Mouse (Mus musculus): ENCODE measurements around the gene Xaf1.
"Not testable (repeated sequence)": the region's sequence is repeated elsewhere in the genome, so short reads cannot be mapped to it uniquely, and the experiment has no call there.

Xaf1 gene

DNA sequence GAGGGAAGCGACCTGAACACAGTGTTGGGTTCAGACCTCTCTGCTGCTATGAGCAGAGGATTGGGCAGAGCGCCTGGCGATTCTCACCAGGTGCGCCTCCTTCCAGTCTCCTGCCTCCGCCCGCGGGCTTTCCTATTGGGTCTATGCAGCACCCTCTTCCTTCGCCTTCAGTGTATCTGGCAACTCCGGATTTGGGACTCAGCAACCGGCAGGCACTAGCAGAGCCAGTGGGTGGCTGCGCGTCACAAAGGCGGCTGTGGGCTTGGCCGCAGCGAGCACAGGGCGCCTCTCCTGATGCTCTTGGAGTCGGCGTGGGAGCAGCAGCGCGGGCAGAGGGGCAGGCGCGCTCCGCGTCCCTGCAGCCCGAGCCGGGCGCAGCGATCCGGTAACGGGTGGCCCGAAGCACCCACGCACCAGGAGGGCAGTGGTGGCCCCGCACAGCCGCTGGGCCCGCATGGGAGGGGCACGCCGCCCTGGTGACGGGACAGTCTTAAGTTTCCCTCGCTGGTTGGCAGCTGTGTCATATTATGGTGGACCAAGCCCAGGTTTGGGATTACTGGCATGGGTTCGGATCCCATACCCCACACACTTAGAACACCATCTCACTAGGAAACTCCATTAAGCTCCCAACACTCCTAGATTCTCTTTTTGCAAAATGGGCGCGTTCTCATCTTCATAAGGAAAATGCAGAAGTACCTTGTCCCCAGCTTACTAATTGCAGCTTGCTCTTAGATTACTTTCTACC is 12.9 kb downstream of the Xaf1 start, which contains the start of gene Fbxo39:
Gene Fbxo39 (plus strand): TSS at position 294 of the 745 bp plus-strand sequence.
- DNase-seq, result no peak

DNA sequence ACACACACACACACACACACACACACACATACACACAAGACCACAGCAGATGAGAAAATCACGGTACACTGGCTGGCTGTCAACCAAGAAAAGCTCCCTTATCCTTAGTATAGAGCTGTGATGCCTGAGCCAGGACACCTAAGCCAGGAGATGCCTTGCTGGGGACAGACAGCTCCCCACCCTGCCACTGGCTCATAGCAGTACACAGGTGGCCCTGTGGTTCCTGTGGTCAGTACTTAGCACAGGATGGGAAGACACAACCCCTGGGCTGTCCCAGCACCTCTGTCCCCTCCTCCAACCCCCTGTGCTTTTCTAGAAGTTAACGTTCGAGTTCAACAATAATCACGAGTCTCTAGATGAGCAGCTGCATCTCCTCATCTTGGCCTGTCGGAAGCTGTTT is 16.6 kb downstream of the Xaf1 start:
- no peak for DNase-seq

DNA sequence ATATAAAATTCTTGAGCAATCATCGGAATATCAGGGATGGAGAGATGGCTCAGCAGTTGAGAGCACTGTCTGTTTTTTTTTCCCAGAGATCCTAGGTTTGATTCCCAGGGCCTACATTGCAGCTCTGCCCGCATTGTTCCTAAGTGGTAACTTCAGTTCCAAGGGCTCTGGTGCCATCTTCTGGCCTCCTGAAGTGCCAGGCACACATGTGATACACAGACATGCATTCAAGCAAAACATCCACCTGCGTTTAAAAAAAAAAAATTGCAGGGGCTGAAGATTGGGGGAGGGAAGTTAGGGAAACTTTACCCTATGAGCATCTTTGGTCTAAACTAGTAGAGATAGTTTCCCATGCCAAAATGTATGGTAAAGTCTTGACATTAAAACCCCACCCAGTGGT is 23.0 kb downstream of the Xaf1 start:
- peak; percentile 28 for DNase-seq

DNA sequence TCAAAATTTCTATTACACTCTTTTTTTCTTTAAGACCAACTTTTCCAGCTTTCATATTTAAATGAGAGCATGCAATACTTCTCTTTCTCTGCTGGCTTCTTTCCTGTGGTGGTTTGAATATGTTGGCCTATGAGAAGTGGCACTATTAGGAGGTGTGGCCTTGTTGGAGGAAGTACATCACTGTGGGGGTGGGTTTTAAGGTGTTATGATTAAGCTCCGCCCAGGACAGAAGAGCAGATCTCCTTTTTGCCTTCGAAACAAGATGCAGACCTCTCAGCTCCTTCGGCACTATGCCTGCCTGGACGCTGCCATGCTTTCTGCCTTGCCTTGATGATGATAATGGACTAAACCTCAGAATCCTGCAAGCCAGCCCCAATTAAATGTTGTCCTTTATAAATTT is 24.3 kb downstream of the Xaf1 start:
- DNase-seq, result no peak

DNA sequence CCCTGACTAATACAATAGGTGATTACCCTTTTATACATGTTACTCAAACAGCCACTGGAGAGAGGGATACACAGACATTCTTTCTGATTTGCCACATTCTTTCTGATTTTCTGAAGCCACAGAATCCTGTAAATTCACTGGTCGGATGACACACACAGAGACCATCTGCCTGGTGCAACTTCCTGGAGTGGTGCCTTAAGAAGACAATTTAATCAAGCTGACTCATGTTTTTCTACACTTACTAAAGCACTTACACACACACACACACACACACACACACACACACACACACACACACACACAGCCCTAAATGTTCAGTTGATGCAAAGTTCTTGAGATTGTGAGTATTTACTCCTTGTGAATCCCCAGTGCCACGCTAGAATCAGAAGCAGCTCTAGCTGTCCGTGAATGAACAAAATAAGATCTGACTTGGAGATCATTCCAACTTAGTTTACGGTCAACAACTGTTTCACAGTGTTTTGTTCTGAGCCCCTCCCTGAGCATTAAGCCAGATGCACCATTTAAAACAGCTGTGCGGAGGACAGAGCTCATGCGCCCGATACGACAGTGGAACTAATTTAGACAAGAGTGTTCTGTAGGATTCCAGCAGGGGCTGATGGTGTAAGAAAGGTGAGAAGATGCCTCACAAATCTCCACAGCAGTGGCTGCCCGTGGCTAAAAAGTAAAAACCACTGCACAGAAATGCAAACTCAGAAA is 31.7 kb downstream of the Xaf1 start:
- no peak for DNase-seq

DNA sequence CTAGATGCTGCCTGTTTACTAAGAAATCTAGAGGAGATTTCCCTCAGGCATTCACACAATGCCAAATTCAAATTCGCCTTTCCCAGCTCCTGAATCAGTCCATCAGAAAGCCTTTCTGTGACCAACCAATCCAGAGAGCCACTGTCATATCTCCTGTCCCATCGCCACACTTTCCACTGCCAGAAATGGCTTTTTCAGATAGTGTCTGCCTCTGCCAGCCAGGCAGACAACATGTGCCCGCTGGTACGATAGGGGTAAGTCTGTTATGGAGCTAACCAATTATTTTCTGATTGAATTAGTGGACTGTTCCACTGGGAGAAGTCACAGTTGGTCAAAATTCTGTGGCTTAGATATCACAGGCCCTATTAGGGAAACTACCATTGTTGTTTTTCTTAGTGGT is 33.2 kb downstream of the Xaf1 start:
- DNase-seq, result no peak

DNA sequence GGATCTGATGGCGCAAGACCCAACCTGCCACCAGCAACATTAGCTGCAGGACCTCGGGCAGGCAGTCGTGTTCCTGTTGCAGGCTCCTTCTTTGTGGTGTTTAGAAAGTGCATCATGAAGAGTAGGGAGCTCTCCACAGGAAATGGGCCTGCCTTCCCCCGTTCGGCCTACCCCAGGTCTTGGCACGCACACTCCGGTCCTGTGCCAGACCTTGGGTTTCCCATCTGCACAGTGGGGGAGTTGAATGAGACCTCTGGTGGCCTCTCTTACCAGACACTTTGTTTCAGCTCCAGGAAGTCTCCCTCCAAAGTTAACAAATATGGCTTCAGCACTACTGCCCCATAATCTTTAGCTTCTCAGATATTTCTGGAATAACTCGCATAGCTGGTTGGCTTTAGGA is 35.3 kb downstream of the Xaf1 start:
- no peak for DNase-seq

DNA sequence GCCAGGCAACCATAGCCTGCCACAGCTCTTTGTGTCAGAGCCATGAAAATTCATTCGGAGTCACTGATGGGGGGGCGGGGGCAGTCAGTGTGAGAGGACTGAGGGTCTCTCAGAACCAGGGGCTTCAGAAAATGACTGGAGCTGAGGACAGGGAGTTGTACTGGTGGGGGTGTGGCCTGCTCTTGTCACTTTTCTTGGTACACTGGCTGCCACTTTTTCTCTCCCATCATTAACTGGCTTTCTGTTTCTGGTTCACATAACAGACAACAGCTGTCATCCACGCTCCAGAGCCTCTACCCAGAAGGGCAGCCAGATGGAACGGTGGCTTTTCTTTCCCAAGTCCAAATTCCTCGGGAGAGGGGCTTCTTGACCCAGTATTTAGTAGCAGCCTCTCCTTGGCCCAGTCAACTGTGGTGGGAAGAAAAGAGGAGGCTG is 37.0 kb downstream of the Xaf1 start:
- no peak for DNase-seq

DNA sequence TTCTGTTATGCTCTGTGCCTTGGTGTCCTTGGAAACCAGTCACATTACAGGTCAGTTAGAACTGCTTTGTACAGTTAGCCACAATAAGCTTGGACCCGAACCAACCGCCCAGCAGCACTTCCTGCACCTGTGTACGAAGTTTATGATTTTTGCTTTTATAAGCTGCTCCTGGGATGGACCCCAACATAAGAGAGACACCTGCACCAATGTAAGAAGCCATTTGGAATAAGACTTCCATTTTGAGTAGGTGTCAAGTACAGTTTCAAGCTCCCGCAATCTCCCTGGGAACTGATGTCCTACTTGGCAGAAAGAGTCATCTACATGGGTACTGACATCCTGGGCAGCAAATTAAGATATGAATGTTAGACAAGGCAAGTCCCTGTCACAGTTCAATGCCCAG is 38.3 kb downstream of the Xaf1 start:
- DNase-seq, result no peak

DNA sequence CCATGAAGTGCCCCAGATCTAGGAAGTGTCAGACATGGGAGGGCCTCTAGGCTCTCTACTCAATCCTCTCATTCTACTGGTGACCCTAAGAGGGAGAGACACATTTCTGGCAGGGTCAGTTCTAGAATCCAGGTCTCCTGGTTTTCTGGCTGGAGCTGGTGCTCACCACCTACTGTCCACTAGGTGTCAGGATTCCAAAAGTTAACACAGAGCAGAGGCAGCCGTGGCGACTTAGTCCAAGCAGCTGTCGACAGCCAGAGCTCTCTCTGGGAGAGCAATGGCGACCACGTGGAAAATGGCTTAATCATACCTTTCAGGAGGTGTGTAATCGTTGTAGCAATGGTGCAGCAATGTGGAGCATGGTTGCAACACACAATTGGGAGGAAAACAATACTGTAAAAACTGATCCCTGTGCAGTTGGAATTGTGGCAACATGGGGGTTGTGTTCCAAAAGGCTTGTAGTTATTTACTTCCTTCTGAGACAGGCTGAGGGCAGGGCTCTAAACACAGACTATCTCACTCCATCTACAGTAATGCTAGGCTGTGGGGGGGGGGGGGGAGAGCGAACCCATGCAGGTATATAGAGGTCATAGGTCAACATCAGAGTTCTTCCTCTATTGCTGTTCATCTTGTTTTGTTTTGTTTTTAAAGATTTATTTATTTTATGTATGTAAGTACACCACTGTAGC is 41.3 kb downstream of the Xaf1 start:
- DNase-seq, result peak; percentile 50

DNA sequence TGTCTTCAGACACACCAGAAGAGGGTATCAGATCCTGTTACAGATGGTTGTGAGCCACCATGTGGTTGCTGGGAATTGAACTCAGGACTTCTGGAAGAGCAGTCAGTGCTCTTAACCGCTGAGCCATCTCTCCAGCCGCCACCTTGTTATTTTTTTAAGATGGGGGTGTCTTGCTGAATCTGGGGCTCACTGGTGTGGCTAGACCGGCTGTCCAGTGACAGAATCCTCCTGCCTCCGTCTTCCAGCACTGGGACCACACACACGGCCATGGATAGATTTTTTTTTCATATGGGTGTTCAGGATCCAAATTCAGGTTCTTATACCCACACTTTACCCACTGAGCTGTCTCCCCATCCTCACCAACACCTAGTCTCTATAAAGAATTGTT is 41.8 kb downstream of the Xaf1 start:
- not testable (repeated sequence) for DNase-seq

DNA sequence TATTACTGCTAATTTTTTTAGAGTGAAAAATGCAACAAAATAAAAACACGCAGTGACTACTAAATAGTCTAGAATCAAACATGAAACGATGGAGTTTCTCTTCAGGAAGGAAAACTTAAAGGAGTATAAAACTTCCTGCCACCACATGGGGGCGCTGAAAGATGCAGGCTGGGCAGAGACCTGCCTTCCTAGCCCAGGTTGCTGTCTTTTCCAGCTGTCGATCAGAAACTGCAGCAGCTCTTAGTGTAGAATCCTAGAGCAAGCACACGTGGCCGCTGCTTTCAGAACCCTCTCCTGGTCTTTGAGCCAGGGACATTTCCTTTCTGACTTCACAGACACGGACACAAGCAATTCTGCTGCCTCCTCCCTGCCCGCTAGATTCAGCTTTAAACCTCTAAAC is 42.5 kb downstream of the Xaf1 start:
- DNase-seq, result peak; percentile 82

DNA sequence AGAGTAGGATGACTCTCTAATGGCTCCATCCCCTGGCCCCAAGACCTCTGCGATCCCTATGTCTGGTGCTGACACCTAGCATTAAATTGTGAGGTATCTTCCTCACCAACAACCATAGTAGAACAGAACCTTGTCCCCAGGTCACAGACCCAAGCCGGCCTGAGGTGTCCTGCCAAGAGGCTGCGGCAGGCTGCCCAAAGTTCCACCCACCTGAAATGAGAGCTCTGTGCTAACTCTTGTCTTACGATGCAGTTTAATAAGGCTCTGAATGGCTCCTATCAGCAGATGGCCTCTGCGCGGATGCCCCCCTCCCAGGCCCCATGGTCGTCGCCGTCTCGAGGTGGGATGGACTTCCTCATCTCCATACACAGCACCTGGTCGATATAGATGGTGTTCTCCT is 43.1 kb downstream of the Xaf1 start:
- no peak for DNase-seq

DNA sequence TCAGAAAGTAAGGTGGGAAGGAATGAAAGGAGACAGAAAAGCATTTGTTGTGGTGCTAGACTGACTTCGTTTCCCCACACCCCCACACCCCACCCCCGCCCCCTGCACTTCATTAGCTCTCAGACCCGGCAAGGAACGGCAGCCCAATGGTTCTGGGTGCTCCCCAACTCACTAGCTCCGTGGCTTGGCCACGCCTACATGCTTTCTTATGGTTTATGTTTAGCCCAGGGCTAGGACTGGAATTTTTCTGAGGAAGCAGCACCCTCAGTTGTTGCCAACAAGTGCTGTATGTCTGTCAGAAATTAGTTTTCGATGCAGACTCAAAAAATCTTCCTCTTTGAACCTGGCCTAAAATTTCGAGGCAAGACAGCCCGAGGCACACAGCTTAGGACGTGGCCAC is 47.1 kb downstream of the Xaf1 start:
- no peak for DNase-seq

DNA sequence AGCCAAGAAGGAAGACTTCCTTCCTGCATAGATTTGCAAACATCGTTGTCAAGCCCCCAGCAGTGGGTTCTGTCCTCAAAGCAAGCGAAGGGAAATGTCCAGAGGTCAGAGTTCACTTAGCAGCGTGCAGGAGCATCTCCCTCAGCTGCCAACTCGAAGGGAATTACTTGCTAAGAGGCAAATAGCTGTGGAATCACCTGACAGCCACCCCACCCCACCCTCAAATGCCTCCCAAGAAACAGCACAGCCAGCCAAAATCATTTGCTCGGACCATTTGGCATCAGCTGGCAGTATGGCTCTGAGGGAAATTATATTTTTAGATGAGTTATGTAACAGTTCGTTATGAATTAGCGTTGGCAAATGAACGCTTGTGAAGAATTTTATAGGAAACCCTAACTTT is 47.6 kb downstream of the Xaf1 start:
- DNase-seq, result no peak

DNA sequence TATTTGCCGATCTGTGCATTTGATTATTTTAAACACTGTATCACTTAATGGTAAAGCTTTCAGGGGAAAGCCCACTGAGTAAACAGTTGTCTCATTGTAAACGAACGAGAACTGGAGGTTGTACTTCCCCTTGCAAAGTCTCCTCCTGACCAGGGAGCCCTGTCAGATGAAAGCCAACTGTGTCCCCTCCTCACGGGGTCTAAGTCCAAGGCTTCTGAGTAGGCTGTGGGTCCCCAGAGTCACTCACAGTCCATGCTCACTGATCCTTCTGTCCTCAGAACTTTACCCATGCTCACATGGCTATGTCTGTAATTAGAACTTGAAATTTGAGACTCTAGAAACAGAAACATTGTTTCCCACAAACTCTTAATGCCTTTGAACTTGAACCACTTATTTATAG is 48.2 kb downstream of the Xaf1 start:
- no peak for DNase-seq

DNA sequence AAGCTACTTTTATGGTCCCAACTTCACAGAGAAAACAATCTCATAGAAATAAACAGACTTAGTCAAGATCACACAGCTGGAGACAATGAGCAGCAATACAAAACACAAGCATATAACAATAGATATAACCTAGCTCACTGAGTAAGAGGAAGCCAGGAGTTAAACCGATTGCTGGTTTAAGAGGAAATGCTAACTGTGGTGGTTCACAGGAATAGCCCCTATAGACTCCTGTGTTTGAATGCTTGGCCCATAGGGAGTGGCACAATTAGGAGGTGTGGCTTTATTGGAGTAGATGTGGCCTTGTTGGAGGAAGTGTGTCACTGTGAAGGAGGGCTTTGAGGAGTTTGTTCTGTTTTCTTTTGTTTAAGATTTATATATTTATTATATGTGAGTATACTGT is 50.8 kb downstream of the Xaf1 start:
- DNase-seq, result no peak

DNA sequence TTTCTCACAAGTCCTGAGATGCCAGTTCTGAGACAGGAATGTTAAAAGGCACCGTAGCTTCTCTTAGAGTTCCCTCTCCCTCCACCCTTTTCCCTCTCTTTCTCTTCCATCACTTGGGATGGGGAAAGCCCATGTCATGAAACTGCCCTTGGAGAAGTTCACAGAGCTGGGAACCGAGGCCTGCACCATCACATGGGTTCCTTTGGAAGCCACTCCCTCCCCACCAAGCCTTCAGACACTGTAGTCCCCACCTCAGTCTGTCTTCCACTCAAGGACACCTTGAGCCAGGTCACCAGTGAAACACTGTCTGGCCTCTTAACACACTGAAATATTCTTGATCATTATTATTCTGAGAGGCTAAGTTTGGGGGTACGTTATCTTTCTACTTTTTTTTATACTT is 51.8 kb downstream of the Xaf1 start:
- DNase-seq, result no peak

DNA sequence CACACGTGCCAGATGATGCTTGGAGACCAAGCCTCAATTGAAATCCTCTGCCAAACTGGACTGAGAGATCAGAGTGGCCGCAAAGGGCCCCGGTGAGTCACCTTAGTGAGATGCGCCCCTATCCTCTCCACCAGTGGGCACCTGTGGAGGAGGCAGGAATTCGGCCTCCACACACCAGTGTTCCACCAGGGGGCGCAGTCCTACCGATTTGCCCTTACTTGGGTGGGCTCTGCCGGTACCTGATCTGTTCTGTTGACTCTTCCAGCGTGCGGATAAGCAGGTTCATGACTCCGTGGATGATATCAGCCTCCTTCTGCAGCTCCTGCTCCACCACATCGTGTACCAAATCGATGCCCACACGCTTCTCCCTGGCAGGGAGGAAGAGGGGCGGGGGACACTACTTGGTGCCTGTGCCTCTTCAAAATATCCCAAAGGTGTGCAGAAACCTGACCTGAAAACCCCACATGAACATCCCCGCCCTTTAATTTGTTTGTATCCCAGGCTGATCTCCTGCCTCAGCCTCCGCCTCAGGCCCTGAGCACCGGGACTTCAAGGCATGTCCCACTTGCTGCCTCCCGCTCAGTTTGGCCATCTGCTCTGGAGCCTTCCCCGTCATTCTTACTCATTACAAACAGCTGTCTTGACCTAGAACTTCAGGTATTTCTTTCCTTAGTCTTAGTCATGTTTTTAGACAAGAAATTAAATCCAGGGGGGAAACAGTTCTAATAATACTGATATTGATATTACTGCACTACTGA is 53.7 kb downstream of the Xaf1 start:
- DNase-seq, result peak; percentile 91

DNA sequence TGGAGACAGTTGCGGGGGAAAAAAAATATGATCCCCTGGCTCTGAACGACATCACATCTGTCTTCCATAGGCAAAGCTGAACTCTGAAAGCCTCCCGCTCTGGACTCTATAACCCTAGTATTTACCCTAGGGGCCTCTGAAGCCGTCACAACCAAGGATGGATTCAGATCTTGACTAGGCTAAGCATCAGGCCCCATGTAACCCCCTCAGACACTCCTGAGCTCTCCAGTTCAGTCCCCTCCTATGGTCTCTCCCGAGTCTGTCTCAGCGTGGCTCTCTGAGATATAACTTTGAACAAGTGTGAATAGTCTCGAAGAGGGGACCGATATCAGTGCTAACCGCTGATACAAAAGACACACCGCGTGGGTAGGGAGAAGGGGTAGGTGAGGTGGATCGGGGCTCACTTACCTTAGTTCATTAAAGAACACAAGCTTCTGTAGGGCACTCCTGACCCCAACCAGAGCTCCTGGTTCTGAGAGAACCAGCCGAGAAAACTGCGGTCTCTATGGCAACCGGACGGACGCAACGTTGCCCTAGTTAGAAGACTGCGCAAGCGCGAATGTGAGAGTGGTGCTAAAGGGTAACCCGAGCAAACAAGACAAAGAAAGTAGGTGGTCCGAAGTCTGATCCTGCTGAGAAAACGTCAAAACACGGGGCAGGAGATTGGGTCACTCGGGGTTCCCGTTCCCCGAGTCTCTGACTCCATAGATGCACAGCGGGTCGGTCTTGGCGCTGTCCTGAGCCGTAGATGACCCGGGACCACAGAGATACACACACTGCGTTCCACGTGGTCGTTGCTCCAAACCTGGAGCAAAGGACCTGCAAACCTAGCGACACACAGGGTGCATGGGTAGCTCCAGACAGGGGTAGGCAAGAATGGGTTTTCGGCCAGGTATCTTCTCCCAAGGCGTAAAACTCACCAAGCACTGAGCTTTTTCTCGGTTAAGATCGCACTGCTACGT is 60.2 kb downstream of the Xaf1 start:
- peak; percentile 73 for DNase-seq

DNA sequence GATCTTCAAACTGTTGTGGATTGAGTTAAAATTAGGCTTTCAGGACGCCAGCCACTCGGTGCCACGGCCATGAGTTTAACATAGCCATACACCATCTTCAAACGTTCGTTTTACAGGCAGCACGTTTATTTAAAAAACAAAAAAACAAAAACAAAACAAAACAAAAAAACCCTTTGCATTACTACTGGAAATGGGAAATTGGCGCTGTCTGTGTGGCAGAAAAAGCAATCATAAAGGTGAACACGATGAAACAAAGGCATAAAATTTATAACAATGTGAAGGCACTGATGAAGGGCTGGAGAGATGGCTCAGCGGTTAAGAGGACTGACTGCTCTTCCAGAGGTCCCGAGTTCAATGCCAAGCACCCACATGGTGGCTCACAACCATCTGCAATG is 60.9 kb downstream of the Xaf1 start, which contains the start of gene Tekt1:
Gene Tekt1 (minus strand): TSS at position 96 of the 395 bp plus-strand sequence.
- DNase-seq, result no peak
